Mouse (Mus musculus) cerebellum, postnatal 14 days (tissue): ENCODE measurements at regions not wholly inside any gene's neighbourhood (a gene's known extent, or its start where the extent isn't known, plus 50 kb on each side); places are given as distances from the start of the nearest gene placed in this dataset.

ENCODE experiments used
- DNase-seq, 2 experiments: peaks; one replicate each; pipeline ENCODE4 v3.0.0; 2021; ENCODE audit warnings: mixed read lengths in 2 of 2

GRCm38 (mm10) chr5:85706084-85706483, 359.3 kb downstream of the Cenpc1 start:
- no peak for DNase-seq

GRCm38 (mm10) chr5:85677872-85678271, 387.5 kb downstream of the Cenpc1 start:
- no peak for DNase-seq

GRCm38 (mm10) chr5:85671121-85671520, 394.3 kb downstream of the Cenpc1 start:
- DNase-seq, result no peak

GRCm38 (mm10) chr5:85661487-85661886, 403.9 kb downstream of the Cenpc1 start:
- no peak for DNase-seq

- no peak for DNase-seq
Observed at GRCm38 (mm10) chr5:85621078-85621477, 444.3 kb downstream of the Cenpc1 start.

- no peak for DNase-seq
Observed at GRCm38 (mm10) chr5:85614783-85615182, 450.6 kb downstream of the Cenpc1 start.

- DNase-seq, result no peak
Observed at GRCm38 (mm10) chr5:85612606-85613005, 452.8 kb downstream of the Cenpc1 start.

GRCm38 (mm10) chr5:85609104-85609503, 456.3 kb downstream of the Cenpc1 start:
- DNase-seq, result no peak

GRCm38 (mm10) chr5:85598164-85598563, 467.2 kb downstream of the Cenpc1 start:
- DNase-seq, result no peak

- no peak for DNase-seq
Observed at GRCm38 (mm10) chr5:85595082-85595447, 470.3 kb downstream of the Cenpc1 start.

- DNase-seq, result no peak
Observed at GRCm38 (mm10) chr5:85594413-85595081, 470.8 kb downstream of the Cenpc1 start.

GRCm38 (mm10) chr5:85592236-85592635, 473.1 kb downstream of the Cenpc1 start:
- DNase-seq, result no peak

GRCm38 (mm10) chr5:85586727-85587126, 478.7 kb downstream of the Cenpc1 start:
- peak; percentile 62 to 77 for DNase-seq

GRCm38 (mm10) chr5:85572531-85572930, 492.9 kb downstream of the Cenpc1 start:
- peak in 1 of 2 experiments; percentile 27 for DNase-seq

GRCm38 (mm10) chr5:85571967-85572366, 493.4 kb downstream of the Cenpc1 start:
- peak; percentile 79 to 89 for DNase-seq

- DNase-seq, result peak; percentile 75 to 88
Observed at GRCm38 (mm10) chr5:85571381-85571780, 494.0 kb downstream of the Cenpc1 start.

GRCm38 (mm10) chr5:85536329-85536728, 529.1 kb downstream of the Cenpc1 start:
- DNase-seq, result peak in 1 of 2 experiments; percentile 42

GRCm38 (mm10) chr5:85525385-85526194, 539.8 kb downstream of the Cenpc1 start:
- no peak for DNase-seq

GRCm38 (mm10) chr5:85505244-85505643, 560.1 kb downstream of the Cenpc1 start:
- DNase-seq, result no peak

GRCm38 (mm10) chr5:85497261-85497660, 568.1 kb downstream of the Cenpc1 start:
- DNase-seq, result no peak

GRCm38 (mm10) chr5:85485733-85486322, 579.6 kb downstream of the Cenpc1 start:
- peak; percentile 87 to 90 for DNase-seq

- no peak for DNase-seq
Observed at GRCm38 (mm10) chr5:85485157-85485556, 580.2 kb downstream of the Cenpc1 start.

GRCm38 (mm10) chr5:85467811-85468210, 597.6 kb downstream of the Cenpc1 start:
- DNase-seq, result peak in 1 of 2 experiments; percentile 26

GRCm38 (mm10) chr5:85467151-85467550, 598.2 kb downstream of the Cenpc1 start:
- no peak for DNase-seq
